Mouse (Mus musculus) heart, postnatal 0 days (tissue): ENCODE measurements at regions not wholly inside any gene's neighbourhood (a gene's known extent, or its start where the extent isn't known, plus 50 kb on each side); places are given as distances from the start of the nearest gene placed in this dataset.
"Not testable (repeated sequence)": the region's sequence is repeated elsewhere in the genome, so short reads cannot be mapped to it uniquely, and the experiment has no call there.

Source experiments
- ATAC-seq: fragments of 200-750 bp; cut with Nextera tagmentation; 2 replicates; pipeline ENCODE4 v1.8.0; 2017; ENCODE audit warnings: low read depth, moderate number of reproducible peaks, moderate library complexity; ENCODE audit not compliant: insufficient read depth
- DNase-seq: peaks from one replicate; pipeline ENCODE4 v3.0.0-alpha.2; 2016; ENCODE audit warnings: low spot score
- H3K27ac ChIP-seq: fragments of 300-500 bp; sonication (generic); 2 replicates; pipeline ENCODE4 v1.5.1; 2014; ENCODE audit warnings: low read depth, mild to moderate bottlenecking
- H3K27me3 ChIP-seq: fragments of 300-500 bp; sonication (generic); 2 replicates; pipeline ENCODE4 v1.6.1; 2014; ENCODE audit warnings: low read length, mixed read lengths; ENCODE audit not compliant: control insufficient read depth, insufficient read depth
- H3K36me3 ChIP-seq: fragments of 300-500 bp; sonication (generic); replicated peaks from 2 replicates; pipeline ENCODE4 v1.6.1; 2014; ENCODE audit warnings: low read length, mixed read lengths; ENCODE audit not compliant: control insufficient read depth, insufficient read depth
- H3K4me1 ChIP-seq: fragments of 300-500 bp; sonication (generic); 2 replicates; pipeline ENCODE4 v1.6.1; 2014; ENCODE audit warnings: antibody characterized with exemption; ENCODE audit not compliant: control insufficient read depth, insufficient read depth
- H3K4me2 ChIP-seq: fragments of 300-500 bp; sonication (generic); 2 replicates; pipeline ENCODE4 v1.6.1; 2014; ENCODE audit warnings: low read depth, mild to moderate bottlenecking, low read length, moderate library complexity
- H3K4me3 ChIP-seq: fragments of 300-500 bp; sonication (generic); 2 replicates; pipeline ENCODE4 v1.5.1; 2014; ENCODE audit warnings: low read depth, low read length
- H3K9ac ChIP-seq: fragments of 300-500 bp; sonication (generic); replicated peaks from 2 replicates; pipeline ENCODE4 v1.6.1; 2014; ENCODE audit warnings: low read depth, low read length, mixed read lengths
- H3K9me3 ChIP-seq: fragments of 300-500 bp; sonication (generic); replicated peaks from 2 replicates; pipeline ENCODE4 v1.6.1; 2016; ENCODE audit warnings: low read length; ENCODE audit not compliant: control insufficient read depth
- CTCF ChIP-seq: IDR thresholded peaks from 2 replicates; pipeline ENCODE4 v1.5.1; 2016; ENCODE audit warnings: antibody characterized with exemption, control low read depth, low read depth
- EP300 ChIP-seq: IDR thresholded peaks from 2 replicates; pipeline ENCODE4 v1.6.1; 2016; ENCODE audit warnings: antibody characterized with exemption, low read depth
- WGBS: fragments of 180-500 bp; shearing (Covaris S2); extraction: QIAGEN DNeasy Blood & Tissue Kit; methylation state at CpG from one replicate; pipeline ENCODE4 v1.1.7; 2014; 5-methylcytosine and 5-hydroxymethylcytosine counted together

DNA sequence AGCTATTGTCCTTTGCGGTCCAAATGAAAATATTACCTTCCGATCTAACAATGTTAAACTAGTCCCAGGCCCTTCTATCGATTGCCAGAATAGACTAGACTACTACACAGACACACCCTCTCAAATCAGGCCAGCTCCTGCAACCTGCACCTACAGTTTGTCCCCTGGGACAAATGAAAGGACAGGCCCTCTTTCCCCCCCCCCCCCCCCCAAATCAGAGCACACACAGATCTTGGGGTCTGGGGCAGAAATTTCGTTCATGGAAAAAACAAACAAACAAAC is 77.8 kb downstream of the BC107364 start:
- not testable (repeated sequence) for ATAC-seq, H3K4me1 ChIP-seq, H3K27me3 ChIP-seq, H3K36me3 ChIP-seq, H3K27ac ChIP-seq, DNase-seq, H3K9ac ChIP-seq, H3K9me3 ChIP-seq, H3K4me2 ChIP-seq, H3K4me3 ChIP-seq
- no CpG with 5 or more reads among the region's 4 CpGs for whole genome bisulfite sequencing

DNA sequence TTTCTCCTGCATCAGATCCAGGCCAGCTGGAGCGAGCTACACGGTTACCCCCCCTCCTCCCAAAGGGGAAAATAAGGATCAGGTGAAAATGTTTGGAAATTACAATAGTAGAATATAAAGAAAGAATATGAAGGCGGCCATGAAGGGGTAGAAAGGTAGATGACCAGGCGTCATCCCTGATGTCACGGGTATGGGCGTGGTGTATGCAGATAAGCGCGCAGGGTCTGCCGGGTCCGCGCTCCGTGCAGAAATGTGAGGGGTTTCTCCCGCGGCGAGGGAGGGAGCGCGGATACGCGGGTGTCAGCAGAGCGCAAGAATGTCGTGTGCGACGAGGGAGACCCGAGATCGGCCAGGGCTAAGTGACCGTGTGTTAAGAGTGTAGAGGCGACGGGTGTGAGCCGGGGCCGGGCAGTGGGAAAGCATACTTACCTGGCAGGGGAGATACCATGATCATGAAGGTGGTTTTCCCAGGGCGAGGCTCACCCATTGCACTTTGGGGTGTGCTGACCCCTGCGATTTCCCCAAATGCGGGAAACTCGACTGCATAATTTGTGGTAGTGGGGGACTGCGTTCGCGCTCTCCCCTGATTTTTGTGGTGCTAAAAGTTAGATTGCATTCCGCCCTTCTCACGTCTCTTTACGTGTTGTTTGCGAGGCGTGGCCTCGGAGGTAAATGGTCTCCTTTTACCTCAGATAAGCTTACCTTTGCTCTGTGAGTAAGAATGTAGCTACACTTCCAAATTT is 78.3 kb downstream of the BC107364 start:
- DNase-seq, ATAC-seq, H3K36me3 ChIP-seq, H3K4me1 ChIP-seq, H3K9ac ChIP-seq, H3K4me3 ChIP-seq, H3K9me3 ChIP-seq, H3K27me3 ChIP-seq, H3K4me2 ChIP-seq, H3K27ac ChIP-seq: not testable (repeated sequence)
- WGBS: 8% methylated on average over 2 of the region's 43 CpGs

DNA sequence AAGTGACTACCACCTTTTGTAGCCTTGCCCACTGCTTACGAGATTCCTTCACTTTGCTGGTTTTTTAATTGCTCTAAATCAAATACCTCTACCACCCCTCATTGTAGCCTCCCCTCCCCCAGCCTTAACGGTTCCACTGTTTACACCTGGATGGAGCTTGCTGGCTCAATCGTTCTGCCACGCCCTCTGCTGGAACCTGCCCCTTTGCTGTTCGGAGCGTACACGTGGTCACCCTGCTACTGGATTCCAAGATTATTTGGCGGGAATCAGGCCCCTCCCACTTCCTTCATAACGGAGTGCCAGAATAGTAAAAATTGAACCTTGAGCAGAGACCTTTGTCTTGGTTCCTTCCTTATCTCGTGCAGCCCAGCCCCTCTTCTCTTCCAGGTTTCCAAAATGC is 68.8 kb upstream of the Fcgr1 start:
- not testable (repeated sequence) for H3K36me3 ChIP-seq, H3K27ac ChIP-seq, H3K4me2 ChIP-seq, H3K9me3 ChIP-seq, H3K4me3 ChIP-seq, H3K9ac ChIP-seq, ATAC-seq, H3K4me1 ChIP-seq, DNase-seq
- H3K27me3 ChIP-seq: peaks cover 18% of the 10 kb centered on the region
- 43% methylated on average over 10 of the region's 10 CpGs for WGBS

DNA sequence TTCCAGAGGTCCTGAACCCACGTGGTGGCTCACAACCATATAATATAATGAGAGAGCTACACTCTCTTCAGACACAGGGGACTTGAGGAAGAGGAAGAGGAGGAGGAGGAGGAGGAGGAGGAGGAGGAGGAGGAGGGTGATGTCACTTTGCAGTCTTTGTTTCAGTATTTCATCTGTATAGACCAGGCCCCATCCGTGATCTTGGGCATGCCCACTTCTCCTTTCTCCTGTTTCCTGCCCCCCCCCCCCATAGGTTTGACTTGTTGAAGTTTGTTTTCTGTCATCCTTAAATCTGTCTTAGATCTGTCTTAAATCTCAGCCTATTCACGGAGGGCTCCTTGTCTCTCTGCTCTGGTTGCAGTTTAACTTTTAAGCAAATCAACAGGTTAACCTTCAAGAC is 67.0 kb upstream of the Fcgr1 start:
- ATAC-seq (no peak), DNase-seq (no peak)
- Histone ChIP-seq H3K36me3 (no peaks in the 10 kb centered on the region), H3K4me1 (no peaks in the 10 kb centered on the region), H3K27ac (no peak overlapping the region), H3K9ac (no peak overlapping the region), H3K4me2 (no peak overlapping the region), H3K27me3 (peaks cover 18% of the 10 kb centered on the region), H3K9me3 (peaks cover 7% of the 10 kb centered on the region; the same call in 1 of the 2 replicates), H3K4me3 (no peak overlapping the region)
- TF ChIP-seq EP300 (no peak), CTCF (no peak)
- 57% methylated on average over 2 of the region's 3 CpGs for WGBS

DNA sequence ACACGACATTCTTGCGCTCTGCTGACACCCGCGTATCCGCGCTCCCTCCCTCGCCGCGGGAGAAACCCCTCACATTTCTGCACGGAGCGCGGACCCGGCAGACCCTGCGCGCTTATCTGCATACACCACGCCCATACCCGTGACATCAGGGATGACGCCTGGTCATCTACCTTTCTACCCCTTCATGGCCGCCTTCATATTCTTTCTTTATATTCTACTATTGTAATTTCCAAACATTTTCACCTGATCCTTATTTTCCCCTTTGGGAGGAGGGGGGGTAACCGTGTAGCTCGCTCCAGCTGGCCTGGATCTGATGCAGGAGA is 66.4 kb upstream of the Fcgr1 start:
- H3K9ac ChIP-seq, H3K27ac ChIP-seq, H3K4me1 ChIP-seq, H3K4me2 ChIP-seq, H3K36me3 ChIP-seq, ATAC-seq, H3K4me3 ChIP-seq, DNase-seq, H3K9me3 ChIP-seq: not testable (repeated sequence)
- peaks cover 18% of the 10 kb centered on the region for H3K27me3 ChIP-seq
- 0% methylated on average over 2 of the region's 21 CpGs for WGBS

DNA sequence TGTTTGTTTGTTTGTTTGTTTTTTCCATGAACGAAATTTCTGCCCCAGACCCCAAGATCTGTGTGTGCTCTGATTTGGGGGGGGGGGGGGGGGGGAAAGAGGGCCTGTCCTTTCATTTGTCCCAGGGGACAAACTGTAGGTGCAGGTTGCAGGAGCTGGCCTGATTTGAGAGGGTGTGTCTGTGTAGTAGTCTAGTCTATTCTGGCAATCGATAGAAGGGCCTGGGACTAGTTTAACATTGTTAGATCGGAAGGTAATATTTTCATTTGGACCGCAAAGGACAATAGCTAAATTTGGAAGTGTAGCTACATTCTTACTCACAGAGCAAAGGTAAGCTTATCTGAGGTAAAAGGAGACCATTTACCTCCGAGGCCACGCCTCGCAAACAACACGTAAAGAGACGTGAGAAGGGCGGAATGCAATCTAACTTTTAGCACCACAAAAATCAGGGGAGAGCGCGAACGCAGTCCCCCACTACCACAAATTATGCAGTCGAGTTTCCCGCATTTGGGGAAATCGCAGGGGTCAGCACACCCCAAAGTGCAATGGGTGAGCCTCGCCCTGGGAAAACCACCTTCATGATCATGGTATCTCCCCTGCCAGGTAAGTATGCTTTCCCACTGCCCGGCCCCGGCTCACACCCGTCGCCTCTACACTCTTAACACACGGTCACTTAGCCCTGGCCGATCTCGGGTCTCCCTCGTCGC is 65.9 kb upstream of the Fcgr1 start:
- DNase-seq, H3K9ac ChIP-seq, H3K27ac ChIP-seq, H3K4me1 ChIP-seq, H3K36me3 ChIP-seq, H3K9me3 ChIP-seq, H3K4me3 ChIP-seq, H3K4me2 ChIP-seq, ATAC-seq: not testable (repeated sequence)
- WGBS: no CpG with 5 or more reads among the region's 26 CpGs
- peaks cover 18% of the 10 kb centered on the region for H3K27me3 ChIP-seq

DNA sequence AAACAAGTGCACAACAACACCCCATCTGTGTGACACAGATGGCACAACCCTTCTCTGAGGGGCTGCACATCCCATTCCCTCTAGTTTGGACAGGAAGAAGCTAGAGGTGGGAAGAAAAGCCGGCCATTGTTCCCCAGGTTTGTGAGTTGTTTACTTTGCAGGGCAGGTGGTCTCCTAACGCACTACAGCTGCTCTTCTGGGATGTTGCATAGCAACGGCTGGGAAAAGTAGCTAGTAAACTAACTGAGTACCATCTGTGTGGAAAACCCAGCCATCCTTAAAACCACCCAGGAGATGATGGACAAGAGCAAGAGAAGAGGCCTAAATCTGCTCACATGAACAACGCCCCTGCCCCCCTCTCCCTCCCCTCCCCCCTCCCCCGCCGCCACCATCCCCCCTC is 57.9 kb upstream of the Fcgr1 start:
- not testable (repeated sequence) for H3K9ac ChIP-seq, ATAC-seq, H3K4me2 ChIP-seq, H3K4me3 ChIP-seq, H3K9me3 ChIP-seq, H3K36me3 ChIP-seq, DNase-seq, H3K4me1 ChIP-seq, H3K27me3 ChIP-seq, H3K27ac ChIP-seq
- no CpG with 5 or more reads among the region's 6 CpGs for WGBS

DNA sequence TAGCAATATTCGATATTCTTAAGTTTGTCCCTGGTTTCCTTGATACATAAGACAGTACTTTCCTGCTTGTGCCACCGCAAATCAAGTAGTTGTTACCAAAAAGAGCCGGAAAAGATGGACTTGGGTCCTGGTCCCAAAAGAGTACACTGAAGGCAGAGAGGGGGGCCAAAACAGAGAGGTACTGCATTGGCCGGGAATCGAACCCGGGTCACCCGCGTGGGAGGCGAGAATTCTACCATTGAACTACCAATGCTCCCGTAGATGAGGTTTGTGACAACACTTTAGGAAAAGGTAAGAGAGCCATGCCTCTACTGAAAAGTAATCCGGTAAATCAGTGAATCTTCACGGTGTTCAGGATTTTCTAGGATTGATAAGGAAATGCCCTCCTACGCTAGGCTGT is 57.2 kb upstream of the Fcgr1 start:
- DNase-seq, H3K36me3 ChIP-seq, H3K27ac ChIP-seq, H3K9ac ChIP-seq, ATAC-seq, H3K27me3 ChIP-seq, H3K9me3 ChIP-seq, H3K4me3 ChIP-seq, H3K4me2 ChIP-seq, H3K4me1 ChIP-seq: not testable (repeated sequence)
- no CpG with 5 or more reads among the region's 13 CpGs for WGBS
